Mouse (Mus musculus) testis, postnatal 10 days (tissue): ENCODE measurements at regions not wholly inside any gene's neighbourhood (a gene's known extent, or its start where the extent isn't known, plus 50 kb on each side); places are given as distances from the start of the nearest gene placed in this dataset.

Experiments
- DNase-seq: peaks from one replicate; pipeline ENCODE4 v3.0.0; 2021; ENCODE audit warnings: low spot score

DNA sequence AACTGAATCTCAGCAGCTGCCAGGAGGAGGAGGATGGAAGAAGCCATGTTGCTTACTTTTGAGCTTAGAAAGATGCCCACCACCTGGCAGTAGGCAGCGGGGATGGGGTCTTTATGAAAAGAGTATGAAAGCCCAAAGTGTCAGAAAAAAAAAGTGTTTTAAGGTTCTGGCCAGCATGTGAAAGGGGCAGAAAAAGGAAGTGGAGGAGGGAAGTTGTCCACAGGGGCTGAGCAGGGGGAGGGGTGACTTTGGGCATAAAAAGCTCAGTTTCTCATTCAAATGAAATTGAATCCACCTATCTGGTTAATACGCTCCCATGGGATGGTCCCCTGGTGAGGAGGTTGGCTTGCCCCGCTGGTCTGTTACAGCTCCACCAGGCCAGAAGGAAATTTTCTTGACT is 50.4 kb upstream of the L3mbtl4 start:
- DNase-seq = no peak
